Mouse (Mus musculus) gastrocnemius, adult 2 months (tissue): ENCODE data around the gene Hsbp1. TPM values are rescaled to one million over a fixed set of nuclear protein-coding genes. Genes with fewer than 3 reads are reported as not detected.
A peak's percentile ranks its signal among the peaks of the same experiment; 100 is the strongest.

ENCODE experiments used
- DNase-seq: peaks from one replicate; pipeline ENCODE4 v3.0.0; 2022
- H3K27ac ChIP-seq: fragments of 200-600 bp; 2 replicates; pipeline ENCODE4 v1.8.1; 2022; ENCODE audit warnings: mild to moderate bottlenecking
- H3K4me3 ChIP-seq: fragments of 200-600 bp; 2 replicates; pipeline ENCODE4 v1.8.1; 2022; ENCODE audit warnings: mild to moderate bottlenecking, moderate library complexity
- CTCF ChIP-seq: fragments of 200-600 bp; IDR thresholded peaks from 2 replicates; pipeline ENCODE4 v1.8.1; 2022; ENCODE audit warnings: antibody characterized with exemption, mild to moderate bottlenecking, moderate library complexity
- intact Hi-C: fragments of 180-260 bp; cut with DNase I; formaldehyde crosslinking; loops from one replicate; pipeline ENCODE4 v1.15.1; 2025
- total RNA-seq, 2 experiments: library from RNA; stranded (reverse); gene quantifications; 2 replicates each; pipeline ENCODE4 v1.2.3; 2021

Gene Hsbp1
- total RNA-seq, 2 experiments from 2014 or later = 132 to 151 TPM

GRCm38 (mm10) chr8:119394524-119395026, 50.3 kb downstream of the Hsbp1 start, which contains the start of gene Mlycd:
Gene Mlycd (plus strand): TSS chr8:119394878.
- Histone ChIP-seq H3K27ac (peak within 1 kb of the TSS; percentile 98), H3K4me3 (peak within 1 kb of the TSS; percentile 89)
- DNase-seq = peak; percentile 98
- intact Hi-C loops = loop anchor here (5.0 kb wide), 2 partner anchors 43 to 1107 kb away; no protein-coding TSS in a partner anchor
- no peak for TF ChIP-seq CTCF

DNA sequence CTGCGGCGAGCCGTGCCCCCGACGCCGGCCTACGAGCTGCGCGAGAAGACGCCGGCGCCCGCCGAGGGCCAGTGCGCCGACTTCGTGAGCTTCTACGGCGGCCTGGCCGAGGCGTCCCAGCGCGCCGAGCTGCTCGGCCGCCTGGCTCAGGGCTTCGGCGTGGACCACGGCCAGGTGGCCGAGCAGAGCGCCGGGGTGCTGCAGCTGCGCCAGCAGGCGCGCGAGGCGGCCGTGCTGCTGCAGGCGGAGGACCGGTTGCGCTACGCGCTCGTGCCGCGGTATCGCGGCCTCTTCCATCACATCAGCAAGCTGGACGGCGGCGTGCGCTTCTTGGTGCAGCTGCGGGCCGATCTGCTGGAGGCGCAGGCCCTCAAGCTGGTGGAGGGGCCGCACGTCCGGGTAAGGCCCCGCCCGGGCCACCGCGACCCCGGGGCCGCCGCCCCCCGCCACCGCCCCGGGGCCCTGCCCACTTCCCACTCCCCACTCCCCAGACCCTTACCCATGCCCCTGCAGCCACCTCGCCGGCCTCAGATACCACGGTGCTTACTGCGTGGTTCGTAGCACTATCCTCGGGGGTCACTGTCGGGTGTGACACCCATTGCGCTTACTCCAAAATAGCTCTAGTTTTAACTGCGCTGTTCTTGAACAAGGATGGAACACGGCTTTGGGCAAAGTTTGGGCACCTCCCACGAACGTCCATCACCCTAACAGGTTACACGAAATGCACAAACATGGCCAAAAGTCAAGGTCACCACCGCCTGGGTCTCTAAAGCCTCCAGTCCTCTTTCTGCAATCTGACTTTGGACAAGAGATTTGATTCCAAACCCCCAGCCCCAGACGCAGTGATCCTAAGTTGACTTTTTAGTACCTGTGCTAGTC, 51.0 kb downstream of the Hsbp1 start:
- no peak for TF ChIP-seq CTCF
- peak; percentile 84 for DNase-seq
- H3K27ac ChIP-seq = peak overlapping the region; percentile 98
- H3K4me3 ChIP-seq = peak overlapping the region; percentile 89
- intact Hi-C loops = loop anchor here (5.0 kb wide), 1 partner anchor 42 kb away; no protein-coding TSS in a partner anchor

Other genes starting within 250 kb of the Hsbp1 start
- 100 to 1,000 TPM in 1 of 2 experiments, 10 to 100 TPM in 1; 78.9 to 103 TPM for gene Mlycd, start 50.4 kb downstream of the Hsbp1 start, total RNA-seq
- gene Osgin1, start 89.6 kb downstream of the Hsbp1 start, total RNA-seq = 10 to 100 TPM in 1 of 2 experiments, 1 to 10 TPM in 1; 9.3 to 19.7 TPM
- not detected for gene Necab2, start 102.2 kb downstream of the Hsbp1 start, total RNA-seq
- not detected for gene Slc38a8, start 157.2 kb downstream of the Hsbp1 start, total RNA-seq
- 10 to 100 TPM; 28.6 to 28.7 TPM for gene Mbtps1, start 214.2 kb downstream of the Hsbp1 start, total RNA-seq
- gene Hsdl1, start 230.7 kb downstream of the Hsbp1 start, total RNA-seq = 10 to 100 TPM; 15.9 to 16.6 TPM
- gene Dnaaf1, start 230.7 kb downstream of the Hsbp1 start, total RNA-seq = not detected